Mouse (Mus musculus) lung, adult 2 months (tissue): ENCODE measurements around the gene Cpn1.

Source experiments
- CTCF ChIP-seq: fragments of 200-500 bp; IDR thresholded peaks from 2 replicates; pipeline ENCODE4 v1.5.1; 2011; ENCODE audit warnings: mild to moderate bottlenecking, low read length, control low read depth; ENCODE audit not compliant: insufficient read depth
- POLR2A ChIP-seq: fragments of 200-500 bp; IDR thresholded peaks from 2 replicates; pipeline ENCODE4 v1.6.1; 2011; ENCODE audit warnings: low read depth, mild to moderate bottlenecking, control low read depth, low read length, borderline replicate concordance; ENCODE audit errors: extremely low read depth

DNA sequence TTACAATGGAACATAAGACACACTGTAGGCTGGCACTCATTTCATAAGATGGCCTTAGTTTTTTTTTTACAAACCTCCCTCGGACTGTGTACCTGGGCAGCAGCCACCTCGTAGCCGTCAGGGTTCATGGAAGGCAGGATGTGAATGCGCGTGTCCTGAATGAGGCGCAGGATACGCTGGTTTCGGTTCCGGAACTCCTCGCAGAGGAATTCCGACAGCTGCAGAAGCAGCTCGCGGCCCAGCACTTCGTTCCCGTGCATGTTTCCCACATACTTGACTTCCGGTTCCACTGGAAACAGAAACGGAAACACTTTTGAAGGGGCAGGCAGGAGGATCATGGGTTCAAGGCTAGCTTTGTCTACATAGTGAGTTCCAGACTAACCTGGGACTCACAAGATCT, 5.6 kb downstream of the Cpn1 start:
- TF ChIP-seq CTCF = no peak
- no peak for TF ChIP-seq POLR2A
